Mouse (Mus musculus): ENCODE measurements around the gene Csrp2.

DNA sequence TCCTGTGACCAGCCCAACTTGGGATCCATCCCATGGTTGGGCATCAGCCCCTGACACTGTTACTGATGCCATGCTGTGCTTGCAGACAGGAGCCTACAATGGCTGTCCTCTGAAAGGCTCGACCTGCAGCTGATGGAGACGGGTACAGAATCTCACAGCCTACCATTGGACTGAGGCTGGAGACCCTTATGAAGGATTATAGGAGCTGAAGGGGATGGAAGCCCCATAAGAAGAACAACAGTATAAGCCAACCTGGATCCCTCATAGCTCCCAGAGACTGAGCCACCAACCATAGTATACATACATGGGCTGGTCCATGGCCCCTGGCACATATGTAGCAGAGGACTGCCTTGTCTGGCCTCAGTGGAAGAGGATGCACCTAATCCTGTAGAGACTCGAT lies 42.6 kb upstream of the Csrp2 start:
- TF ChIP-seq CTCF (IDR thresholded peaks at IDR 0.05; ENCODE audit: low read depth, low read length) (no peak), POLR2A (IDR thresholded peaks at IDR 0.05; ENCODE audit: borderline replicate concordance, low read depth, low read length) (no peak)
